Mouse (Mus musculus) ES-Bruce4 (cell line): ENCODE measurements around the gene Rtp2.

Experiments used
- CTCF ChIP-seq: IDR thresholded peaks from one replicate; pipeline ENCODE4 v1.8.1; 2011; ENCODE audit warnings: low read depth, low read length
- EP300 ChIP-seq: IDR thresholded peaks from 2 replicates; pipeline ENCODE4 v1.6.1; 2011; ENCODE audit warnings: low read depth, low read length; ENCODE audit not compliant: insufficient read depth
- POLR2A ChIP-seq: IDR thresholded peaks from one replicate; pipeline ENCODE4 v1.8.1; 2011; ENCODE audit warnings: low read length; ENCODE audit not compliant: insufficient read depth

GRCm38 (mm10) chr16:23967301-23967700 is 35.1 kb upstream of the Rtp2 start:
- no peak for TF ChIP-seq POLR2A
- TF ChIP-seq CTCF = peak; percentile 58
- TF ChIP-seq EP300 = no peak
